Mouse (Mus musculus) stomach, postnatal 0 days (tissue): ENCODE results near the gene Plin5. TPM values are rescaled to one million over a fixed set of nuclear protein-coding genes. Genes with fewer than 3 reads are reported as not detected.
"Not testable (repeated sequence)": the region's sequence is repeated elsewhere in the genome, so short reads cannot be mapped to it uniquely, and the experiment has no call there.

Experiments used
- ATAC-seq: fragments of 200-750 bp; cut with Nextera tagmentation; 2 replicates; pipeline ENCODE4 v1.8.0; 2017; ENCODE audit not compliant: low FRiP score, low TSS enrichment
- DNase-seq: peaks from one replicate; pipeline ENCODE4 v3.0.0-alpha.2; 2016; ENCODE audit warnings: low spot score
- H3K27ac ChIP-seq: fragments of 300-500 bp; sonication (generic); replicated peaks from 2 replicates; pipeline ENCODE4 v1.5.1; 2014; ENCODE audit warnings: mild to moderate bottlenecking, control low read depth
- H3K27me3 ChIP-seq: fragments of 300-500 bp; sonication (generic); 2 replicates; pipeline ENCODE4 v1.6.1; 2014; ENCODE audit warnings: low read length; ENCODE audit not compliant: control insufficient read depth, insufficient read depth
- H3K36me3 ChIP-seq: fragments of 300-500 bp; sonication (generic); 2 replicates; pipeline ENCODE4 v1.6.1; 2014; ENCODE audit warnings: low read length, mixed read lengths; ENCODE audit not compliant: control insufficient read depth, insufficient read depth
- H3K4me1 ChIP-seq: fragments of 300-500 bp; sonication (generic); replicated peaks from 2 replicates; pipeline ENCODE4 v1.6.1; 2014; ENCODE audit warnings: antibody characterized with exemption; ENCODE audit not compliant: control insufficient read depth, insufficient read depth
- H3K4me2 ChIP-seq: fragments of 300-500 bp; sonication (generic); replicated peaks from 2 replicates; pipeline ENCODE4 v1.6.1; 2014; ENCODE audit warnings: low read depth, mild to moderate bottlenecking, control low read depth, moderate library complexity
- H3K4me3 ChIP-seq: fragments of 300-500 bp; sonication (generic); 2 replicates; pipeline ENCODE4 v1.5.1; 2014; ENCODE audit warnings: low read depth, low read length, control low read depth
- H3K9ac ChIP-seq: fragments of 300-500 bp; sonication (generic); 2 replicates; pipeline ENCODE4 v1.6.1; 2014; ENCODE audit warnings: mild to moderate bottlenecking, low read length, control low read depth, mixed read lengths
- H3K9me3 ChIP-seq: fragments of 300-500 bp; sonication (generic); 2 replicates; pipeline ENCODE4 v1.6.1; 2016; ENCODE audit warnings: low read length; ENCODE audit not compliant: control insufficient read depth
- CTCF ChIP-seq: IDR thresholded peaks from 2 replicates; pipeline ENCODE4 v1.5.1; 2016; ENCODE audit warnings: antibody characterized with exemption, low read depth, mild to moderate bottlenecking, moderate library complexity
- EP300 ChIP-seq: optimal IDR thresholded peaks from 2 replicates; pipeline ENCODE3; 2016; ENCODE audit warnings: antibody characterized with exemption
- WGBS: fragments of 180-500 bp; shearing (Covaris S2); extraction: QIAGEN DNeasy Blood & Tissue Kit; methylation state at CpG from one replicate; pipeline ENCODE4 v1.1.7; 2014; 5-methylcytosine and 5-hydroxymethylcytosine counted together
- polyA plus RNA-seq: library from polyadenylated mRNA; unstranded; fragments of >200 nt; fragmentation: Nextera tagmentation; extraction: Ambion mirVana; gene quantifications from 2 replicates; pipeline ENCODE4 v1.2.1, GENCODE M21; 2015

Gene Plin5
- polyA plus RNA-seq, 1 experiment from 2014 or later: 0.65 TPM

DNA sequence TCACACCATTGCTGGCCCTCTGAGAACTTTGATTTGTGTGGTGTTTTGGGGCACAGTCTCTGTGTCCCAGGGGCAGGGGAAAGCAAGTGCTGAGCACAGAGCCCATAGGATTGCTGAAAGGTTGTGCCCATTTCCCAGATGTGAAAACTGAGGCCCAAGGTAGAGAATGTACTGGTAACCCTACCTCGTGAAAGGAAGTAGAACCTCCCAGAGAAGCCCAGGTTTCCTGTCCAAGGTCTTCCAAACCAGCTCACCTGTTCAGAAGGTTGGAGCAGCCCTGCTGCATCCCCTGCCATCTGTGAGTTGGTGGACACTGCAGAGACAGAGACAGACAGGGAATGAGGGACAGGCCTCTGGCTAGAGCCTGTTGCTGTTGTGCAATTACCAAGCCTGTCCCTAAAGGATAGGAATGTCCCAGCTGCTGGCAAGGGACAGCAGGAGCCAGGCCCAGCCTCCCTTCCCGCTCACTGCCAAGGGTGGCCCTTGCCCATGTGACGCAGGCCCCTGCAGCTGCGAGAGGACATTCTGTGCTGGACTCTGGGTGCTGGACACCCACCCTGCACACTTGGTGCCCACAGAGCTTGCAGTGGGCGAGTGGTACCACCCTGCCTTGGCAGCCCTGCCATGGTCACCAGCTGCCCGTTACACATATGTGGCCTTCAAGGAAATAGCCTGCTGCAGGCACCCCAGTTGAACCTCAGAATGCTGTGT, 8.9 kb downstream of the Plin5 start:
- WGBS: 73% methylated on average over 6 of the region's 6 CpGs
- TF ChIP-seq CTCF (no peak), EP300 (no peak)
- Histone ChIP-seq H3K9ac (no peak overlapping the region; the same call in 1 of the 2 replicates), H3K4me1 (no peaks in the 10 kb centered on the region), H3K36me3 (no peaks in the 10 kb centered on the region; the same call in 1 of the 2 replicates), H3K4me3 (peak overlapping the region; percentile 15; the same call in 1 of the 2 replicates), H3K27me3 (no peaks in the 10 kb centered on the region), H3K9me3 (no peaks in the 10 kb centered on the region), H3K4me2 (peak overlapping the region; percentile 31; the same call in 1 of the 2 replicates), H3K27ac (peak overlapping the region; percentile 24; the same call in 1 of the 2 replicates)
- DNase-seq: no peak
- peak; percentile 12; the same call in 1 of the 2 replicates for ATAC-seq

DNA sequence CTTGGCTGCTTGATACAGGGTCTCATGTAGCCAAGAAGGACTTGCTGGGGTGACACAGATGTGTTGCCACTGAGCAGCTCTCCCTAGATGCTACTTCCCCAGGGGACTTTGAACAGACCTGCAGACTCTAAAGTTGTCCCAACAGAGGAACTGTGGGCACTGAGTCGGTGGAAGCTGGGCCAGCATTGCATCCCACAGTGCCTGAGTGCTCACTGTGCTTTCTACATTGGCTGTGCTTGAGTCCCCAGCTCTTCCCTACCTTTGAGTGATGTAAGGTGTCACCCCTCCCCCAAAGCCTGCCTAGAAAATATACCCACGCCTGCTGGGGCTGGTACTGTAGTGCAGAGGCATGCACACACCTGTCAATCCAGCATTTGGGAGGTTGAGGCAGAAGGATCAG, 9.7 kb downstream of the Plin5 start:
- Histone ChIP-seq H3K4me1 (no peaks in the 10 kb centered on the region), H3K27me3 (no peaks in the 10 kb centered on the region), H3K36me3 (no peaks in the 10 kb centered on the region; the same call in 1 of the 2 replicates), H3K4me2 (no peak overlapping the region), H3K27ac (no peak overlapping the region), H3K9me3 (no peaks in the 10 kb centered on the region), H3K4me3 (no peak overlapping the region), H3K9ac (no peak overlapping the region)
- DNase-seq (no peak), ATAC-seq (no peak)
- TF ChIP-seq CTCF: no peak
- TF ChIP-seq EP300: no peak
- WGBS: 66% methylated on average over 2 of the region's 2 CpGs

DNA sequence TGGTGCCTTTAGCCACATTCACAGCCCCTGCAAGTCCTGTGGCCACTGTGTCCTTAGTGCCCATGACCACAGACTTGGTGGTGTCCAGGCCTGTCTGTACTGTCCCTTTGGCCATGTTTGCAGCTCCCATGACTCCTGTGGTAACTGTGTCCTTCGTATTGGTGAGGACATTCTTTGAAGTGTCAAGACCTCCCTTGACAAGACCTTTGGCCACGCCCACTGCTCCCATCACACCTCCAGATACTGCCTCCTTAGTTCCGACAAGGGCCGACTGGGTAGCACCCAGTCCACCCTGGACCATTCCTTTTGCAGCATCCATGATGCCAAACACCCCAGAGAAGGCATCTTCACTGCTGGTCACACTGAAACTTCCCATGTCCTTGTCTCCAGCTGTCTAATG, 10.4 kb downstream of the Plin5 start:
- H3K9me3 ChIP-seq: no peaks in the 10 kb centered on the region
- no peak overlapping the region for H3K27ac ChIP-seq
- H3K27me3 ChIP-seq: no peaks in the 10 kb centered on the region
- ATAC-seq (no peak), DNase-seq (no peak)
- TF ChIP-seq CTCF (no peak), EP300 (no peak)
- H3K36me3 ChIP-seq: no peaks in the 10 kb centered on the region; the same call in 1 of the 2 replicates
- no peak overlapping the region for H3K4me2 ChIP-seq
- H3K4me1 ChIP-seq: no peaks in the 10 kb centered on the region
- H3K9ac ChIP-seq: no peak overlapping the region
- WGBS: 71% methylated on average over 4 of the region's 4 CpGs
- no peak overlapping the region for H3K4me3 ChIP-seq

DNA sequence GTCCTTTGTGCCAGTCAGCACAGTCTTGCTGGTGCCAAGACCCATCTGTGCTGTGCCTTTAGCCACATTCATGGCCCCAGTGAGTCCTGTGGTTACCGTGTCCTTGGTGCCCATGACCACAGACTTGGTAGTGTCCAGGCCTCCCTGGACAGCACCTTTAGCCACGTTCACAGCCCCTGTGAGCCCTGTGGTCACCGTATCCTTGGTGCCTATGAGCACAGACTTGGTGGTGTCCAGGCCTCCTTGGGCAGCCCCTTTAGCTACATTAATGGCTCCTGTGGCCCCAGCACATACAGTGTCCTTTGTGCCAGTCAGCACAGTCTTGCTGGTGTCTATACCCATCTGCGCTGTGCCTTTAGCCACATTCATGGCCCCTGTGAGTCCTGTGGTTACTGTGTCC, 11.0 kb downstream of the Plin5 start:
- not testable (repeated sequence) for H3K36me3 ChIP-seq, H3K27ac ChIP-seq, H3K4me3 ChIP-seq, H3K9me3 ChIP-seq, H3K4me2 ChIP-seq, H3K27me3 ChIP-seq, ATAC-seq, DNase-seq, H3K9ac ChIP-seq, H3K4me1 ChIP-seq
- WGBS: 96% methylated on average over 4 of the region's 4 CpGs

DNA sequence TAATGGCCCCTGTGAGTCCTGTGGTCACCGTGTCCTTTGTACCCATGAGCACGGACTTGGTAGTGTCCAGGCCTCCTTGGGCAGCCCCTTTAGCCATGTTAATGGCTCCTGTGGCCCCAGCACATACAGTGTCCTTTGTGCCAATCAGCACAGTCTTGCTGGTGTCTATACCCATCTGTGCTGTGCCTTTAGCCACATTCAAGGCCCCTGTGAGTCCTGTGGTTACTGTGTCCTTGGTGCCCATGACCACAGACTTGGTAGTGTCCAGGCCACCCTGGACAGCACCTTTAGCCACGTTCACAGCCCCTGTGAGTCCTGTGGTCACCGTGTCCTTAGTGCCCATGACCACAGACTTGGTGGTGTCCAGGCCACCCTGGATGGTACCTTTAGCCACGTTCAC, 12.6 kb downstream of the Plin5 start:
- DNase-seq, ATAC-seq, H3K27ac ChIP-seq, H3K27me3 ChIP-seq, H3K9me3 ChIP-seq, H3K4me3 ChIP-seq, H3K9ac ChIP-seq, H3K36me3 ChIP-seq, H3K4me1 ChIP-seq, H3K4me2 ChIP-seq: not testable (repeated sequence)
- WGBS: 89% methylated on average over 2 of the region's 5 CpGs

DNA sequence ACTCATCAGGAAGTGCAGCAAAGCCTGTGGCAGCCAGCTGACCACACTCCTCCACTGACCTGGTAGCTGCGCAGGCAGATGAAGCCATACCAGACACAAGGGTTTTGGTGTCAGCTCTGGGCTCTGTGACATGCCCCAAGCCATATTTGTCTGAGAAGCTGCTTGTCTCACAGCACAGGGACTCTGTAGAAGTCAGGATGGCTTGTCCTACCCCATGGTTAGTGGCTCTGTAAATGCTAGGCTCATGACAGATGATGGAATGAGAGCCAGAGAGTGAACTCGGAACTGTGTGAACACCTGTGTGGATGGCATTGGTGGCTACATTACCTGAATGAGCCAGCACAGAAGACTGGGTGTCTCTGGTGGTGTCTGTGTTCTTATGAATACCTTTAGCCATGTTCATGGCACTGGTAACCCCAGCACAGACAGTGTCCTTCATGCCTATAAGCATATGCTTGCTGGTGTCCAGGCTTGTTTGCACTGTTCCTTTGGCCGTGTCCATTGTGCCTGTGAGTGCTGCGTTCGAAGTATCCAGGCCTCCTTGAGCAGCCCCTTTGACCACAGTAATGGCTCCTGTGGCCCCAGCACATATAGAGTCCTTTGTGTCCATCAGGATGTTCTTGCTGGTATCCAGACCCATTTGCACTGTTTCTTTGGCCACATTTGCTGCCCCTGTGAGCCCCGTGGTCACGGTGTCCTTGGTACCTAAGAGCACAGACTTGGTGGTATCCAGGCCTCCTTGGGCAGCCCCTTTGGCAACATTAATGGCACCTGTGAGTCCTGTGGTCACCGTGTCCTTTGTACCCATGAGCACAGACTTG, 13.7 kb downstream of the Plin5 start:
- no peaks in the 10 kb centered on the region for H3K4me1 ChIP-seq
- H3K27ac ChIP-seq: no peak overlapping the region
- peaks cover 14% of the 10 kb centered on the region for H3K36me3 ChIP-seq
- DNase-seq: no peak
- no peaks in the 10 kb centered on the region for H3K27me3 ChIP-seq
- H3K4me3 ChIP-seq: no peak overlapping the region
- H3K9me3 ChIP-seq: no peaks in the 10 kb centered on the region
- 94% methylated on average over 8 of the region's 8 CpGs for WGBS
- H3K9ac ChIP-seq: no peak overlapping the region
- TF ChIP-seq CTCF (no peak), EP300 (no peak)
- no peak overlapping the region for H3K4me2 ChIP-seq
- ATAC-seq: no peak
